Mouse (Mus musculus): ENCODE results near the gene Rnf5.

- TF ChIP-seq CTCF (IDR thresholded peaks at IDR 0.05; ENCODE audit: borderline replicate concordance, insufficient read depth, low read length) (no peak), POLR2A (IDR thresholded peaks at IDR 0.05; ENCODE audit: low read depth, low read length) (no peak)
These were observed 43.6 kb downstream of the Rnf5 start for GRCm38 (mm10) chr17:34559895-34560294.

All from embryonic fibroblast, embryonic 13.5 days (primary cell).